Mouse (Mus musculus): ENCODE measurements around the gene Lrmda.

GRCm38 (mm10) chr14:22849108-22849507, 829.6 kb downstream of the Lrmda start:
- TF ChIP-seq EP300 (IDR thresholded peaks at IDR 0.05; ENCODE audit: insufficient read depth, low read depth, low read length), result no peak
- no peak for TF ChIP-seq POLR2A (IDR thresholded peaks at IDR 0.05; ENCODE audit: insufficient read depth, low read depth, low read length)

Measured in heart, adult 2 months (tissue).